Mouse (Mus musculus): ENCODE data around the gene Prss8.
A peak's percentile ranks its signal among the peaks of the same experiment; 100 is the strongest.

Prss8 gene

DNA sequence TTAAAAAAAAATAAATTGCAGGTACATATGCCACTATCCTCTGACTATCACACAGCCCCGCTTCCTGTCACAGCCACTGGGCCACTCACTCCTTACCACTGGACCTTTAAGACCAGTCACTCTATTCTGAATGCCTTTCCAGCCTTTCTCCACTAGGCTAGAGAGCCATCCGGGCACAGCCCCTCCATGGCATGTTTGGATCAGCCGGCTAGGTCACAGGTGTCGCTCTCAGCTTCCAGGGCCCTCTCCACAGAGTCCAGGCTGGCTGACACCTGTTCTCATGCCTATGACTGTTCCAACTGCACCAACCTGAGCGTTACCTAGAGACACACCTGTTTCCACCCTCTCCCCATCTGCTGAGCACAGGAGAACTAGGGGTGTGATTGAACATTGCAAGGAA is 1.3 kb downstream of the Prss8 start:
- no peak for DNase-seq (ENCODE audit: low read depth, low spot score)

DNA sequence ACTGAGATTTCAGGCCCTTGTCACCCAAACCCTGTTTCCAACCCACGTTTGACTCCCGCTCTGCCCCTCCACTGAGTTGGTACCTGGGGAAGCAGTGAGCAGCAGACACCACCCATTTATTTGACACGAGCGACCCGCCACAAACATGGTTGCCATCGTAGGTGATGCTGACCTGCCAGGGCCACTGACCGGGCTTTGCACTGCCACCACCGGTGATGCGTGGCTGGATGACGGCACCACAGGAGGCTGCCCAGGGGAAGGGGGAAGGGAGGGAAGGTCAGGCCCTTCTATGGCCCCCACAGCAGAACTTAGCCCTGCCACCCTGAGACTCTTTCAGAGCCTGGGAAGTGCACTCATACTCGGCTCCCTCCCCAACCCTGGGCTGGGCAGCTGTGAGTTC is 2.2 kb downstream of the Prss8 start:
- DNase-seq (ENCODE audit: low read depth, low spot score) = no peak

DNA sequence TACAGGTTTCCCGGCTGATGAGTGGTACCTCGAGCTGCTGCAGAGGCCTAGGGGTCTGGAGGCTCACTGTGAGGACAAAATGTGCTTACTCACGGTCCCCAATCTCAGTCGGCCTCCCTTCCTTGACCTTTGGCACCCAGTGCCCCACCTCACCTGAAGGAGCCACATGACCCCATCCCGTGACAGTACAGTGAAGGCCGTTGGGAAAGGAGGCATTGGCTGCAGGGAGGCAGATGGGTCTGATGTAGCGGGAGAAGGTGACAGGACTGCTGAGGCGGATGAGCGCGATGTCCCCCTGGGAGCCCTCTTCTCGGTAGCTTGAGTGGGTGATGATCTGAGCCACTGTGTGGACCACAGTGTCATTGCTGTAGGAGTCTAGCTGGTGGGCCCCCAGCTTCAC is 3.1 kb downstream of the Prss8 start:
- no peak for DNase-seq (ENCODE audit: low read depth, low spot score)

DNA sequence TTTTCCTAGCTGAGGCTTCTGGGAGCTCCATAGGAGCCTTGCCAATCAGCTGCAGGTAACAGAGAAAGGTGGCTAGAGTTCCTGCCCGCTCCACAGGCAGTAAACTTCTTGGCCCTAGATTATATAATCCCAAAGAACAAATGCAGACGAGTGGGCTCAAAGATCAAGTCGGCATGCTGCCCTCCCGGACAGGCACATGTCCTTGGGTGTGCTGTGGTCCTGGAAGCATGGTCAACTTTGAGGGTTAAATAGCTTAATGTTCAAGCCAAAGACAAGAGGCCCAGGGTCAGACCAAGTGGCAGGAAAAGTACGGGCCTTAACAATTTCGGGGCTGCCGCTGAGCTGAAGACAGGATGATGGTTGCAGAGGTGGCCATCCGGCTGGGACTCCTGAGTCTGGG is 3.8 kb downstream of the Prss8 start:
- DNase-seq (ENCODE audit: low read depth, low spot score) = no peak

DNA sequence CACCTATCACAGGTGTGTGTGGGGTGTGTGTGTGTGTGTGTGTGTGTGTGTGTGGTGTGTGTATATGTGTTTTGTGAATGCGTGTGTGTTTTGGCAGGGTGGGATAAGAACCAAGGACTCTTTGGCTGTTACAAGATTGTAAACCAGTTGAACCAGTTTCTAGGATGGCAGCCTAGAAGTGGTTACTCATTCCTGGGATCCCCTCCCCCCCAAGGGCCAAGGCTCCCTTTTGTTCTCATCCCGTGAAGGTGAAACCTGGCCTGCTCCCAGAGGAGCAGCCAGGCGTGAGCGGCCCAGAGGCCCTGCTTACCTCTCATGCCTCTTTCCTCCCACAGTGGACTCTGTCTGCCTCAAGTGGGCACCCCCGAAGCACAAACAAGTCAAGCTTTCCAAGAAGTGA is 4.7 kb downstream of the Prss8 start:
- no peak for DNase-seq (ENCODE audit: low read depth, low spot score)

DNA sequence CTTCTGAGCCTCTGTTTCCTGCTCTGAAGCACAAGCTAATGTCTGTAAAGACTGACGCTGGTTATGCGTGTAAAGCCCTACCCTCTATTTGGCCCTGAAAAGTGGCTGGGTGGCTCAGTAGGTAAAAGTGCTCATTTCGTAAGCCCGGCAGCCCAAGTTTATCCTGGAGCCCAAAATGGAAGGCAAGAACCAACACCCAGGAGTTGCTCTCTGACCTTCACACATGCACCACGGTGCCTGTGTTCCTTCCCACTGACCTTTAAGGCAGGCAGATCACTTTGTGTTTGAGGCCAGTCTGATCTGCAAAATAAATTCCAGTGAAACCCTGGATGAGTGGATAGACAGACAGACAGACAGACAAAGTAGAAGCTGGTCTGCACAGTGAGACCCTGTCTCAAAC is 6.2 kb downstream of the Prss8 start:
- DNase-seq (ENCODE audit: low read depth, low spot score) = no peak

DNA sequence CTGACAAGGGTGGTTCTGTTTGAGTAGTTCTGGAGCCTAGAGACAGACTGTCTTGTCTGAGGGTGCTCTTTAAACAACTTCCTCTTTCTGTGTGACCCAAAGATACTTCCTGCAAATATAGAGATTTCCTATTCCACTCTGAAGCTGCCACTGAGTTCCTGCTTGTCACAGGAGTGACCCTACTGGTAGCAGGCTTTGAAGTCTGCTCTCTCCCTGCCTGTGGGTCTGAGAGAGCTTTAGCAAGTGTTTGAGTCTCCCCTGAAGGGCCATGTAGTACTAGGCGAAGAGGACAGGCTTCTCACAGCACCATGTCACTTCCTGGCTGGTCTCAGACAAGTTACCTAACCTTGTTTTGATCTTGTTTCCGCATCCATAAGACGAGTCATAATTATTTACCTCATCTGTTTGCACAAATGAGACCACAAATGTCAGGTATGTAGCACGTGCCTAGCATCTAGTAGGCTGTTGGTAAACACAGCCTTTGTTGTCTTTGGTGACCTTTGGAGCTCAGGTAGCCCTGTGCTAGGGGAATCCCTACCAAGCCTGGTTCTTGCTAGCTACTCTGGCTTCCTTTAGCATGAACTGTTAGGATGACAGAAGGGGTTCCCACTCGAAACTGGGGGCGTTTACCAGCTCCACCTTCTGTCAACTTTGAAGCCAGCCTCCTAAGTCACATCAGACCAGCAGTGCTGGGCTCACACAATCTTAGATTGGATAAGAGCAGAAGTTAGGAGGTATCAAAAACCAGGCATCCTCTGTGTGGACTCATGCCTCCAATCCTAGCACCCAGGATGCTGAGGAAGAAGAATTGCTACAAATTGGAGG is 7.2 kb downstream of the Prss8 start:
- DNase-seq (ENCODE audit: low read depth, low spot score) = peak; percentile 84

DNA sequence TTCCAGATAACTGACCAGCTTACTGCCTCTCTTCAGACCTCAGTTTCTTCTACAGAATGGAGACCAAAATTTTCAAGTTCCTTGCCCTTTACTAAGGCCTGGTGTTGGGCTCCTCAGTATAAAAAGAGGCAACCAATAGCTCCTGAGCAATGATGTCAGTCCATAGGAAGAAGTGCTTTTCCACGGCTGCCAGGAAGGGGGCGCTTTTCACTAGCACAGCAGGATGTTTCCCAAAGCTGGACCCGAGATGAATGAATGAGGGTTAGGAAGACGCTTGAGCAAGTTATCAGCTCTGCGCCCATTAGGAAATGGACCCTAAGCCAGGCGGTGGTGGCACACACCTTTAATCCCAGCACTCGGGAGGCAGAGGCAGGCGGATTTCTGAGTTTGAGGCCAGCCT is 8.4 kb downstream of the Prss8 start:
- DNase-seq (ENCODE audit: low read depth, low spot score) = peak; percentile 72

DNA sequence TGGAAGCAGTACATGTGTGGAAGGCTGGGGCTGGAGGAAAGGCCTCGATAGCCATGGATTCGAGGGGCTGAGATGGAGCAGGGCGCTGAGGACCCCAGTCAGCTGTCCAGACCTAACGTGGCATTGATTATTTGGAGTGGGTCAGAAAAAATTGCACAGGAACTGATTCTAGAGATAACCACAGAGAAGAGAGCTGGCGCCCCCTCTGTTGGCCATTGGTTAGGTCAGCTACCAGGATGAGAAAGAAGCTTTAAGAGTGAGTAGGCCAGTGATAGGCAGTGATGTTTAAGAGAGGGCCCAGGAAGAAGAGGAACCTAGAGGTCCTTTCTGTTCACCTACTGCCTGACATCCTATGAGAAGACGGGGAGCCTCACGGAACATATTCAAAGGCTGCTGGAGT is 10.6 kb downstream of the Prss8 start:
- DNase-seq (ENCODE audit: low read depth, low spot score) = peak; percentile 67

DNA sequence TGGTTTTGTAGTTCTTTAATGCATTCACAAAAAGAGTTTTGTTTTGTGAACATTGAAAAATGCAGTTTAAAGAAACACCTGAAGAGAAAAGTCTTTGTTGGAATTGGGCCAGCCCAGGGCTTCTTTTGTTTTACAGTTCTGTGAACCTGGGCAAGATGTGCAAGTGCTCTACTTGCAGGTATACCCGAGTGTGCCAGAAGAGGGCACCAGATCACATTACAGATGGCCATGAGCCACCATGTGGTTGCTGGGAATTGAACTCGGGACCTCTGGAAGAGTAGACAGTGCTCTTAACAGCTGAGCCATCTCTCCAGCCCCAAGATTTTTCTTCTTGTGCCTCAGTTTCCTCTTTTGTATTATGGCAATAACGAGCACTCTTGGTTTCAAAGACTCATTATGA is 11.7 kb downstream of the Prss8 start:
- peak; percentile 78 for DNase-seq (ENCODE audit: low read depth, low spot score)

DNA sequence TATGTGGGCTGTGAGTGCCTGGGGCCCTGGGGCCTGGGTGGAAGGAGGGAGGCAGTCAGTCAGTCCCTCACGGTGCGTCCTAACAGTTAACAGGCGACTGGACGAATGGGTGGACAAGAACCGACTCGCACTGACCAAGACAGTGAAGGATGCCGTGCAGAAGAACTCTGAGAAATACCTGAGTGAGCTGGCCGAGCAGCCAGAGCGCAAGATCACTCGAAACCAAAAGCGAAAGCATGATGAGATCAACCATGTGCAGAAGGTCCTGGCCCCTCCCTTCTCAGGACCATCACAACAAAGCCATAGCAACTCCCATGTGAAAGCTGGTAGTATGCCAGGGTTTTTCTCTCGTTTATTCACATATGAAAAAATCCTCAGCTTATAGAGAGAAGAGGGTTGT is 14.6 kb downstream of the Prss8 start:
- peak; percentile 74 for DNase-seq (ENCODE audit: low read depth, low spot score)

DNA sequence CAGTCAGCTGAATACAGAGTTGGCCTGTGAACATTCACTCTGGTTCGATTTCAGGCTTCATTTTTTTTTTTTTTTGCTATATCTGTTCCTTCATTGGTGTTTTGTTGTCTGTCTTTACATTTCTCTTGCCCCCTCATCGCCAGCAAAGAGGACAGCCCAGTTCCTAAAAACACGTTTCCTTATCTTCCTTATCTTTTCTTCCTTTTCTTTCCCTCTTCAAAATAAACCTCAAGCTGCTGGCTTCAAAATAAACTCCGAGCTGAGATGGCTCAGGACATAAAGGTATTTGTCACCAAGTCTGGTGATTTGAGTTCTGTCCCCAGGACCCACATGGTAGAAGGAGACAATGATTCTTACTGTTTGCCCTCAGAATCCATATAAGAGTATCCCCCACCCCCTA is 17.0 kb downstream of the Prss8 start:
- DNase-seq (ENCODE audit: low read depth, low spot score) = no peak

DNA sequence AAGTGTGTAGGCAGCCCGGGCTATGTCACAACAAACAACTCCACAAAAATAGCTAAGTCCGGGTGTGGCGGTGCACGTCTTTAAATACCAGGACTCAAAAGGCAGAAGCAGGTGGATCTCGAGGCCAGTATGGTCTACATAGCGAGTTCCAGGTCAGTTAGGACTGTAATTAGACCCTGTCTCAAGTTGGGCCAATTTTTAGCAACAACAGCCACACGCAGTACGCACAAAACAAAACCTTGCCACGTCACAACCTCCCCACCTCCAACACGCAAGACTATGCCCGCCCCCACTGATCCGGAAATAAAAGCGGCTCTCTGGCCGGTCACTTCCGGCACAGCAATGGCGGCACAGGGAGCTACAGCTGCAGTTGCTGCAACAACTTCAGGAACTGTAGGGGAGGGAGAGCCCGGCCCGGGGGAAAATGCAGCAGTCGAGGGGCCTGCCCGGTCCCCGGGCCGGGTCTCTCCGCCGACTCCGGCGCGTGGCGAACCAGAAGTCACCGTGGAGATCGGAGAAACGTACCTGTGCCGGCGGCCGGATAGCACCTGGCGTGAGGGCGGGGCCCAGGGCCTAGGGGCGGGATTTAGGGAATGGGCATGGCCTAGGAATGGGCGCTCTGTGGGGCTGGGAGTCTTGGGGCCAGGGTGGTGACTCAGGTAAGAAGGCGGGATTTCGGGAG is 17.6 kb downstream of the Prss8 start, which contains the start of gene Kat8:
Gene Kat8, plus strand, starts transcription at position 327 of the 682 bp plus-strand sequence.
- DNase-seq (ENCODE audit: low read depth, low spot score) = peak; percentile 96

DNA sequence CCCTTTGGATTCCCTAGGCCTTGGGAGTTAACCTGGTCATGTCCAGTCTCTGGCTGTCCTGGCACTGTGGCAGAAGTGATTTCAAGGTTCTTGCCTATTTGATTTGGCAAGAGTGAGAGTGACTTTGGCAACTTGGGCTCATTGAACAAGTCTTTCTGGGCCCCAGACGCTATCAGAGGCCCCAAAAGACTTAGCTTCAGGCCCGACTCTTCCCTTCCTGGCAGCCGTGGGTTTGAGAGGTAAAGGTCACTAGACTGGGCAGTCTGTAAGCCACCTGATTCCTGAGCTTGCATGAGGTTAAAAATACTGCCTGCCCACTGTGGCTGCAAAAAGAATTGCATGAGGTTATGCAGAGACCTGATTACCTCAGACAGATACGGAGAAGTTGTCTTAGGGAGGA is 21.2 kb downstream of the Prss8 start:
- no peak for DNase-seq (ENCODE audit: low read depth, low spot score)

DNA sequence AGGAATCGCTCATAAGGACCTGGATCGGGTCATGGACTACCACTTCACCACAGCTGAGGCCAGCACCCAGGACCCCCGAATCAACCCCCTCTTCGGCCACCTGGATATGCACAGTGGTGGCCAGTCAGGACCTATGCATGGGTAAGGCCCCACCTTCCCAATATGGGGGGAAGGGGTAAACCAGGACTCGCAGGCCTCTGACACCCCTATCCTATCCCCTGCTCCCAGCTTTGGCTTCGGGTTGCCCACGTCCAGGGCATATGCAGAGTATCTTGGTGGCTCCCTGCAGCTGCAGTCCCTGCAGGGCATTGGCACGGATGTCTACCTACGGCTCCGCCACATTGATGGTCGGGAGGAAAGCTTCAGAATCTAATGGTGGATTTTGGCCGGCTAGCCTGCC is 22.0 kb downstream of the Prss8 start:
- no peak for DNase-seq (ENCODE audit: low read depth, low spot score)

DNA sequence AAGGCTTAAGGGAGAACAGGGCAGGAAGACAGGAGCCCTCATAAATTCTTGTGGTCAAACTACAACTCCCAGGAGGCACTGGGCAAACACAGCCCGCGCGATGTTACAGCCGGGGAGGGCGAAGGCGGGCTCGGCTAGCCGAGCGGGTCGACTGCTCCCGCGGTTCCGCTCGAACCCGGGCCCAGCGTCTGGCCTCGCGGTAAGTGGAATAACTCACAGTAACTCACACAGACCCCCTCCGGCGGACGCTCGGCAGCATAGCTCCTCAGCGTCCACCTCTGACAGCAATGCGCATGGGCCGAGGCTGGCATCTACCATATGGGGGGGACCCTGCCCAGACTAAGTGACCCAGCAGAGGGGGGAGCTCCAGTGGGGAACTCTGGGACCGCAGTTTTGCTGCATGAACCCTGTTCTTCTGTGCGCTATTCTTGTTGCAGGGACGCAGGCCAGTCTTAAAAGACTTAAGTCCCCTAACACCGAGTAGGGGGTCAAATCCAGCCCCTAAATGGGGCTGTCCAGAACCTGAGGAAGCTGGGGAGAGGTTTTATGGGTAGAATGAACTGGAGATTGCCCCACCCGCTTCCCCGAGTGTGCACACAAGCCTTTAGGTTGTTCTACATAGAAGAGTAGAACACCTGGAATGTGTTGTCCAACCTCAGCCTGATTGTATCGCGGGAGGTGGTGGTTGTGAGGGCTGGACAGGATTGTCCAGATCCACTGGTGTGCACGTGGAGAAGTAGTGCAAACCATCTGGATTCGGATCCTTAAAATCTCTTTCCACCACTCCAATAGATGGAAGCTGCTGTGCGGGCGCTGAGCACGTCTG is 25.7 kb downstream of the Prss8 start, which contains the start of gene Bckdk:
Gene Bckdk, plus strand, starts transcription at position 112 of the 826 bp plus-strand sequence.
- DNase-seq (ENCODE audit: low read depth, low spot score) = peak; percentile 92

DNA sequence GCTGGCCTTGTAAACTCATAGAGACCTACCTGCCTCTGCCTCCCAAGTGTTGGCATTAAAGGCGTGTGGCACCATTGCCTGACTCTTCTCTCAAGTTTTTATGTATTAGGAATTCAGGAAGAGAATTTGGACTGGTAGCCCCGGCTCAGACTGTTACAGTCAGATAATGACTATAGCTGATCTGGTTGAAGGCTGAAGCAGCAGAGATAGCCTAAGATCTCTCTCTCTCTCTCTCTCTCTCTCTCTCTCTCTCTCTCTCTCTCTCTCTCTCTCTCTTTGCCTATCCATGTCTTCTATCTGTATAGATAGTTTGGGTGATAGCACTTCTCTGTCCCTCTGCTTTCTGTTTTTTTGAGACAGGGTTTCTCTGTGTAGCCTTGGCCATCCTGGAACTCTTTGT is 28.1 kb downstream of the Prss8 start:
- DNase-seq (ENCODE audit: low read depth, low spot score) = no peak

DNA sequence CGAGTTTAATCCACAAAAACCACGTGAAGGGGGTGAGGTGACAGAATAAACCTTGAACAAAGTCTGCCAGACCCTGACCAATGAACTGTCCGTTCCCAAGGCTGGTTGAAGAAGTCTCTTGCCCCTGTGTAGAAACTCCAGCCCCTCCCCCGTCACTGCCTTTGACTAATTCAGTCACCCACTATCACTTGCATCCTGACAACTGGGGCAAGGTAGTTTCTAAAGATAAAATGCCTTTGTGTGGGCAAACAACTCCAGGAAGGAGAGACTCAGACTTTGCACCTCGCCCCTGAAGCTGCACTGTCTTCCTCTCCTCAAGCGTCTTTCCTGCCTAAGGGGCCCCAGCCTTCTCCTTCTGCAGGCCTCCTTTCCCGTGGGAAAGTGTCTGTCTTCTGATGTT is 29.9 kb downstream of the Prss8 start:
- DNase-seq (ENCODE audit: low read depth, low spot score) = no peak

DNA sequence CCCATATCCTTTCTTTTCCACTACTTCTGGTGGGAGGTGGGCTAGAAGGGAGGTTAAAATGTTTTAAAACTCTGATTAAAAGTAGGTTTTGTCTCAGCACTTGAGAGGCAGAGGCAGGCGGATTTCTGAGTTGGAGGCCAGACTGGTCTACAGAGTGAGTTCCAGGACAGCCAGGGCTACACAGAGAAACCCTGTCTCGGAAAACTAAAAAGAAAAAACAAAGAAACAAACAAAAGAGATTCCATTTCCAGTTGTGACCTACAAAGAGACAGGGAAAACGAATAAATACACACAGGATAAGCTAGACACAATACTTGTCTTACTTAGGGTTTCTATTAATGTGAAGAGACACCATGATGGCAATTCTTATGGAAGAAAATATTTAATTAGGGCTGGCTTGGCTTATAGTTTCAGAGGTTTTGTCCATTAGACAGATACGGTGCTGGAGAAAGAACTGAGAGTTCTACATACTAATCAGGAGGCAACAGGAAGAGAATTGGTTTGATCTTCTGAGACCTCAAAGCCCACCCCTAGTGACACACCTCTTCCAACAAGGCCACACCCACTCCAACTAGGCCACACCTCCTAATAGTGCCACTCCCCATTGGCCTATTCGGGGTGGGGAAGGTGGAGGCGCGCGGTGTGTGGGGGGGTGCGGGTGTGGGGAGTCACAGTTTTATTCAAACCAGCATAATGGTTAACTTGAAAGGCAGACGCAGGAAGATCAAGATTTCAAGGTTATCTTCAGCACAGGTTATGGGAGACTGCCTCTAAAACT is 31.5 kb downstream of the Prss8 start:
- DNase-seq (ENCODE audit: low read depth, low spot score) = peak; percentile 67

DNA sequence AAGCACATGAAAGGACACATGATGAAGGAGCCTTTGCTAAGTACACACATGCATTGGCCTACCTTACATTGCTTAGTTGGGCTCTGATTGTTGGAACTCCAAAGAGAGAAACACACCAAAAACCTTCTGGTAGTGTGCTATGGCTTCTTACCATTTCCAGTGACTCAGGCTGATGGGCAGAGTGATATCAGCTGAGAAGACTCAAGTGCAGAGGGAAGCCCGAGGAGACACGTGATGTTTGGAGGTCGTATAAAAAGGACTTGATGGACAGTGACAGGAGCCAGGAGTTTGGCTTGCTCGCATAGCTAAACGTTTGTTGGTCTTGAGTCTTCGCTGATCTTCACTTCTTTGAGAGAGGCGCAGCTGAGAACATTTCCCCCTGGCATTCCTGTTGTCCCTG is 32.4 kb downstream of the Prss8 start:
- DNase-seq (ENCODE audit: low read depth, low spot score) = no peak

DNA sequence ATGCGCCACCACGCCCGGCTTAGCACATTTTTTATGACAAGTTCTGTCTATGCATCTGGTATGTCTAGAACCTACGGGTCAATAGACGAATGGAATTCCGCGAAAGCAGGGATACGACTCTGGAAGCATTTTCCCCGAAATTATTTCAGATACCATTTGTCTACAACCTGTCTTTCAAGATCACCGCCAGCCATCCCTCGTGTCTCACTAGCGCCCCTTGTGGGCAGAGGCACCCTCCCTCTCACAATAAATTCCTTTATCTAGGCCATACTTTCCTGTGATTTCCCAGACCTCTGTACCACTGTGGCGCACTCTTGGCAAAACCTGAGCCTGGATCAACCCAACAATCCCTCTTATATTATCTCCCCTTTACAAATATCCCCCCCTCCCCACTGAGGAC is 33.5 kb downstream of the Prss8 start:
- DNase-seq (ENCODE audit: low read depth, low spot score) = peak; percentile 79
